18 mouse cellular contexts compared by ENCODE assay signal in genomic region chr1:152409356-152409755, GRCm38 (mm10).
"Had no signal": no experiment of that assay in that cellular context is flagged by ENCODE, and none has a peak within 500 bp of the region (broad histone marks: within the 10 kb centered on the region; RNA-seq: fewer than 3 reads in every experiment).

No protein-coding gene starts in this region.

- H3K27ac ChIP-seq: kidney, embryonic 15.5 days; limb, embryonic 12.5 days; liver, embryonic 12.5 days; liver, embryonic 15.5 days; lung, embryonic 15.5 days; midbrain, embryonic 10.5 days; midbrain, embryonic 13.5 days; neural tube, embryonic 12.5 days; neural tube, embryonic 15.5 days had no signal

- H3K9ac ChIP-seq: kidney, embryonic 15.5 days; limb, embryonic 12.5 days; liver, embryonic 12.5 days; liver, embryonic 15.5 days; lung, embryonic 15.5 days; midbrain, embryonic 13.5 days; neural tube, embryonic 12.5 days; neural tube, embryonic 15.5 days had no signal

- H3K27me3 ChIP-seq: limb, embryonic 12.5 days; liver, embryonic 15.5 days; midbrain, embryonic 13.5 days; neural tube, embryonic 12.5 days; neural tube, embryonic 15.5 days had no signal

- H3K36me3 ChIP-seq: kidney, embryonic 15.5 days; limb, embryonic 12.5 days; liver, embryonic 12.5 days; liver, embryonic 15.5 days; lung, embryonic 15.5 days; midbrain, embryonic 10.5 days; midbrain, embryonic 13.5 days; neural tube, embryonic 12.5 days; neural tube, embryonic 15.5 days had no signal

- DNase-seq: kidney, adult 8-10 months; kidney, postnatal 14 days; liver; lung, adult 18-20 months; lung, postnatal 10 days; lung, postnatal 36 days; thymus, postnatal 25 days had no signal

- H3K4me1 ChIP-seq: liver, embryonic 12.5 days; liver, embryonic 15.5 days; megakaryocyte, embryonic 14.5 days had no signal

- H3K9me3 ChIP-seq: kidney, embryonic 15.5 days; liver, embryonic 12.5 days; liver, embryonic 15.5 days; lung, embryonic 15.5 days; megakaryocyte, embryonic 14.5 days; midbrain, embryonic 13.5 days; neural tube, embryonic 15.5 days had no signal

- H3K4me3 ChIP-seq: kidney, embryonic 15.5 days; limb, embryonic 12.5 days; liver, embryonic 12.5 days; liver, embryonic 15.5 days; lung, embryonic 15.5 days; megakaryocyte, embryonic 14.5 days; midbrain, embryonic 10.5 days; midbrain, embryonic 13.5 days; neural tube, embryonic 12.5 days; neural tube, embryonic 15.5 days had no signal

- H3K4me2 ChIP-seq: kidney, embryonic 15.5 days; limb, embryonic 12.5 days; liver, embryonic 12.5 days; liver, embryonic 15.5 days; lung, embryonic 15.5 days; midbrain, embryonic 13.5 days; neural tube, embryonic 12.5 days; neural tube, embryonic 15.5 days had no signal

- ATAC-seq: intestine, postnatal 0 days; liver, embryonic 12.5 days; midbrain, embryonic 13.5 days had no signal
